Mouse (Mus musculus) right cerebral cortex, adult 18-20 months (tissue): ENCODE data around the gene Ppp1r11.
"Not testable (repeated sequence)": the region's sequence is repeated elsewhere in the genome, so short reads cannot be mapped to it uniquely, and the experiment has no call there.

ENCODE experiments used
- DNase-seq: peaks from one replicate; pipeline ENCODE4 v3.0.0; 2022; ENCODE audit warnings: mixed read lengths

The Ppp1r11 gene

DNA sequence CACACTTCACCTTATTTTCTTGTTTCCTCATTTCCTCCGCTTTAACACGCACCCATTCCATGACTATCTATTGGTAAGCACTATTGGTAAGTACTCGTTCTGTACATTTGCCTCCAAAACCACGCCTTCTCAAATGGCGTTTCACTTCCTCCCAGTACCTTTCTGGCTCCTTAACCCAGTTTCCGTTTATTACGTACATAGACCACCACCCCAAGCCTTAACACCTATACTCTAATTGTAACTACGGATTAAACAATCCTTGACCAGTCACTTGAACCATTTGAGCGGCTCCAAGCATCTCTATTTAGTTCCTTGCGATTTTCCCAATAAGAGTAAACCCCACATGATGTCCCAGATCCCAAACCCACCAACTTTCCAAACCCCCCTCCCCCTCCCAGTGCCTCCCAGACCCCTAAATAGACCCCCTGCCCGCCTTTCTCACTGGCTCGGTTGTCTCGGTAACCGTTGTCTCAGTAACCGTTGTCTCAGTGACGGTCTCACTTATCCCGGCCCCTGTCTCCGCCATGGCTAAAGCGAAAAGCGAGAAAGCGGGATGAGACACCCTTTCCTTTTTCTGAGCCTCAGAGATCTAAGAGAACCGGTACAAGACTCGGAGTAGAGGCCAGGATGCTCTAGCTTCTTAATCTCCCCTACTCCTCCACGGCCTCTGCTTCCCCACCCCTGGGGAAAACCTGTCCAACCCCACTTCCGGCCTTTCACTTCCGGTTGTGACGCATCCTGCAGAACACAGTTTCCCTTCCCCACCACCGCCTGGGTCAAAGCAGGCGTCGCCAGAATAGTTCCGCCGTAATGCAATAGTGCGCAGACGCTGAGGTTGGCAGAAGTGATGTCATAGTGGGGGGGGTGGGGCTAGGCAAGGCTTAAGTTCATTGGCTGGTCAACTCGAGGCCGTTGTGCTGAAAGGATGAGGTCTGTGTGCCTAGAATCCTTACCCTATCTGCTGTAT is at the start of gene Ppp1r11:
Gene Ppp1r11, minus strand, starts transcription at position 761 of the 967 bp plus-strand sequence.
- peak; percentile 98 for DNase-seq

DNA sequence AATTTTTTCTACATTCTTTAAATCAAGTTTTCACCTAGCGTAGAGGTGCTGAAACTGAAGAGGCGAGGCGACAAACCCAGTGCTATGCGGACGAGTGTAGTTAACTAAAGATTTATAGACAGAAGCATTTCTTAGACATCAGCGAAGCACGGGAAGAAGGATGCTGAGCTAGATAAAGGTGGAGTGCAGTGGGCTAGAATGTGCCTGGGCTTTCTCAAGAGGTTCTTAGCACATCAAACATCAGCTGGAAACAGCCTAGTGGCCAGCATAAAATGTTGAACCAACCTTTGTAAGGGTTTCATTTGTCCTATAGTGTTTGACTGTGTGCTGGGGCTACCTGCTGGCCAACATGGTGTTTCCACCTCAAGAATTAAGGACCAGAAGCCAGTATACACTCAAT is 49.3 kb upstream of the Ppp1r11 start, which contains the start of gene Zfp57:
Gene Zfp57, plus strand, starts transcription at position 301 of the 400 bp plus-strand sequence.
- DNase-seq, result no peak

DNA sequence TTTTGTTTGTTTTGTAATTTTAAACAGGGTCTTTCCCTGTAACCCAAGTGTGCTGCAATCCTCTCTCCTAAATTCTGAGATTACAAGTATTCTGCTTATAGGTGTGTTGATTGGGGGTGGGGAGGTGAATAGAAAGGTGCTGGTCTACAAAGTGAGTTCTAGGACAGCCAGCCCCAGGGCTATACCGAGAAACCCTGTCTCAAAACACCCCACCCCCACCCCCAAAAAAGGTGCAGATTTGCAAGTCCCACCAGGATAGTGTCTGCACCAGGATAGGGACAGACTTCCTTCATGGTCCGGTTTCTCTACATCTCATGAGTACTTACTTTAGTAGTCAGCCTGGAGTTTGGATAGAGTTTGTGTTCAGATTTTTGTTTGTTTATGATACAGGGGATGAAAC is 46.9 kb upstream of the Ppp1r11 start:
- no peak for DNase-seq

DNA sequence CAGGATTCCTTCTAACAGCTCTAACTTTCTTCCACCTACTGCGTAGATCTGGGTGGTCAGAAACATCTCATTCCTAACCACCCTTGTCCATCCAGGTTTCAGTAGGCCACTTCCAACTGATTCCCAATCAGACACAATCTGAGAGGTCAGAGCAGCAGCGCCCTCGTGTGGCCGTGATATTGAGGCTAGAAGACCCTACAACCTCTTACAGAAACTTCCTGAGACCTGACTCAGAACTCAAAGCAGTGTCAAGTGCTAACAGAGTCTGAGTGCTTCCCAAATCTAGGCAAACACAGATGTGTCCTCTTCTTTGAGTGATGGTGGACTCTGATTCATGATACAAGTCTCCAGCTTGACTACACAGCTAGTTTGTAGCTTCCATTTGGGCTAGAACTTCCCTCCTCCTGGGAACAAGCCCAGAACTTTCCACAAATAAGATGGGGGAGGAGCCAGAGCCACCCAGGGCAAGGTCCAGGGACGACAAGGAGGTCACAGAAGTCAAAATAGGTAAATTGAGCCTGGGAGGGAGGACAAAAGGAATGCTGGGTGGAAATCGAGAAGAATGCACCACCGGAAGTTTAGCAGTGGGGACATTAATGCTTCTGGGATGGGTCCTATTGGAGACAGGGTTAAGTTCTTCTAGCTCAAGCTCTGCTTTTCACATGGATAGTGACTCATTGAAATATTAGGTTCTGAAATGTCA is 45.6 kb upstream of the Ppp1r11 start:
- DNase-seq, result peak; percentile 76

DNA sequence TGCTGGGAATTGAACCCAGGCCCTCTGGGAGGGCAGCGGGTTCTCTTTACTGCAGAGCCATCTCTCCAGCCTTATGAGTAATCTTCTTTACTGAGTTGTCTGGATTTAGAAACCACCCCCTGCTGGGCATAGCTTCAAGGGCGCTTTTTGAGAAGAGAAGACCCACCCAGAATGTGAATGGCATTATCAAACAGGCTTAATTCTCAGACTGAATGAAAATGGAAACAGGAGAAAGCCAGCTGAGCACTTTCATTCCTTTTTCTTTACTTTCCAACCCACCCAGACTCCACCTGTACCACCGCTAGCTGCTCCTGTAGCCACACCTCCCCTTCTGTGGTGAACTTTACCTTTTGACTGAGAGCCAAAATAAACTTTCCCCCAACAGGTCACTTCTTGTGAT is 43.9 kb upstream of the Ppp1r11 start:
- no peak for DNase-seq

DNA sequence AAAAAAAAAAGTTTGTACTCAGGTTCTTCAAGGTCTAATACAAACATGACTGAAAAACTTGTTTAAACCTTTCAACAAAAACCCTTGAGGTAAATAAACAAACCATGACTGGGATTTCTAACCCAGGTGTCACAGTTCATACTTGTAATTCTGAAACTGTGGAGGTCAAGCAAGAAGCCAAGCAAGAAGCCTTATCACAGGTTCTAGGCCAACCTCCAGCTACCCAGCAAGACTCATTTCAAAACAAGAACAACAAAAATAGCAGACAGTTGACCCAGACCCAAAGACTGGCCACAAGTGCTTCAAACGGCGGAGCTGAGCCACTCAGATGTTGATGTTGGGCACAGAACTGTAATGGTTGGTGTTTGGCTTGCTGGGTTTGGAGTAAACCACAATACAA is 43.0 kb upstream of the Ppp1r11 start:
- DNase-seq, result no peak

DNA sequence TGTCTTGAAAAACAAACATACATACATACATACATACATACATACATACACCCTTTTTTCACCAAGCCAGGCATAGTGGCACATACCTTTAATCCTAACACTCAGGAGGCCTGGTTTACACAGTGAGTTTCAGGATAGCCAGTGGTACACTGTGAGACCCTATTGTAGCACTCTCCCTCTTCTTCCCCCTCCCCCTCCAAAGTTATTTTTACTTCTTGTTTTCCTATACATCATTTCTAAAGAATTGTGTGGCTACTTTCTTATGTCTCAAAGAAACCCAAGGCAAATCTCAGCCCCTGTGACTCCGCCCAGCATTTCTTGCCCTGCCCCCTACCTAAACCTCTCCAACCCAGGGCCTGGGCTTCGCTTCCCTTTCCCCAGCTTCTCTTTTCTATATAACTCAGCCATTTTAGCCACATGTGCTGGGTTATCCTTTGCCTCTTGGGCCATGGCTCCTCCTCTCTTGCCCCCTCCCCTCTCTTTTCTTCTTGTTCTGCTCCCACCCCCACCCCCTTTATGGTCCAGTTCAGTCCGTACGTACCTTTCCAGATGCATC is 42.3 kb upstream of the Ppp1r11 start:
- DNase-seq, result no peak

DNA sequence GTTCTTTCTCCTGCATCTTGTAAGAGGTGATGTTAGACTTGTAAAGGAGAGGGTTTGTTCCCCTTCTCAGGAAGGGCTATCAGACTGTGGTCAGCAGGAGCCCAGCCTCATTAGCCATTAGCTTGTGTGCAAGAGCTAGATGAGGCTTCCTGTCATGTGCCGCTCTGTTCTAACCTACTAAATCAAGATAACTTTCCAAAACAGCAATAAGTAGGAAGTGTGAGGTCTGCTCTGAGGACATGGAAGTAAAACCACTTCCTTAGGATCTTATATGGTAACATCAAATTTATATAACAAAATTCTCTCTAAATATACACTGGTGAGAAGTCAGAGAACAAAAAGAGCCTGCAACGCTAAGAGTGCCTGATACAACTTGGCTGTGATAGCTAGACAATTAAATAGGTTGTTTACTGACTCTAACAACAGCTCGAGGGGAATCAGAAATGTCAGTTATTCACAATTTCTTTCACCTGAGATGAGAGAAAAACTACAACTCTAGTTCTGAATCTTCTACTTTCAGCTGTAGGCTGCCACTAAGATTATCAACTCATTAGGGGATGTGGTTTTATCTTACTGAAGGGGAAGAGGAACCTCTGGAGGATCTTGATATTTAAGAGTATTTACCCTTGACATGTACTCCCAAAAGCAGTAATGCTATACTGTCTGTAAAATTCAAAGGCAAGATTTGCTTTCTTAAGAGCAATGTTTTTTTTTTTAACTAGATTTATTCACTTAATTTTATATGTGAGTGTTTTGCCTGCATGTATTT is 41.0 kb upstream of the Ppp1r11 start:
- DNase-seq, result no peak

DNA sequence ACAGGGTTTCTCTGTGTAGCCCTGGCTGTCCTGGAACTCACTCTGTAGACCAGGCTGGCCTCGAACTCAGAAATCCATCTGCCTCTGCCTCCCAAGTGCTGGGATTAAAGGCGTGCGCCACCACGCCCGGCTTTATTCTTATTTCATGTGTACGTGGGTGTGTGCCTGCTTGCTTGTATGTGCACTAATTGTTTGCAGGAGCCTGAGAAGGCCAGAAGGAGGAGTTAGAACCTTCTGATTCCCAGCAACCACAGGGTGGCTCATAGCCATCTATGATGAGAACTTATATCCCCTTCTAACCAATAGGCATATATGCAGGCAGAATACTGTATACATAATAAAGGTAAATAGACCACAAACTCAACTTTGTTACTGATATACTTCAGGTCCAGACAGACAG is 39.1 kb upstream of the Ppp1r11 start:
- DNase-seq, result not testable (repeated sequence)

DNA sequence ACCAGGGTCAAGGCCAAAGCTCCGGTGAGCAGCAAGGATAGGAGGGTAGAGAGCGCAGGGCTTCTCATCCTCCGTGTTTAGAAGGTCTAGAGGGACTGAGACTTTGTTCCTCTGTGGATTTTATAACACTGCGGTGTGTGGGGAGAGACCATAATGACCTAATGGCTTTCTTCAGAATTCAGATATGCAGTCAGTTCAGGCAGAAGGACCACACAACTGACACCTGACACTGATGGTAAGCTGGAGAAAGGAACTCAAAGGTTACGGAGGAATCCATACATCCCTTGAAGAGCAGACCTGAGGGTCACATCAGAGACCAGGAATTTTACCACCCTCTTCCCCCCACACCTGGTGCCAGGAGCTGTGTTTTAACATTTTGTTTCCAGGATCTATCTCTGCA is 37.9 kb upstream of the Ppp1r11 start, which contains the start of gene H2-M5:
Gene H2-M5, minus strand, starts transcription at position 101 of the 400 bp plus-strand sequence.
- DNase-seq, result no peak

DNA sequence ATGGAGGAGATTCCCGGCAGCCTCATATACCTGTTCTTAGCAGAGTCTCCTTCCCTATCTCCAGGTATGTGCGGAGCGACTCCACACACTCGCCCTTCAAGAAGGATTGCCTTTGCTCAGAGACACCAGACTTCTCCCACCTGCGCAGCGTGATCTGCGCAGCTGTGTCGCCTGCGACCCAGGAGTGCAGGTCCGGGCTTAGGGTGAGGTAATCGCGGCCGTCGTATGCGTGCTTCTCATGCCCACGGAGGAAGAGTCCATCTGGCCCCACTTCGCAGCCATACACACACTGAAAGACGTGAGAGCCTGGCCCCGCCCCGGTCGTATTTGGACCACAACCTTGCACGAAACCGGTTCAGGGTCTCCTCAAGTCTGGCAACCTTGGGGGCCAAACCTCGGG is 36.9 kb upstream of the Ppp1r11 start:
- DNase-seq, result no peak

DNA sequence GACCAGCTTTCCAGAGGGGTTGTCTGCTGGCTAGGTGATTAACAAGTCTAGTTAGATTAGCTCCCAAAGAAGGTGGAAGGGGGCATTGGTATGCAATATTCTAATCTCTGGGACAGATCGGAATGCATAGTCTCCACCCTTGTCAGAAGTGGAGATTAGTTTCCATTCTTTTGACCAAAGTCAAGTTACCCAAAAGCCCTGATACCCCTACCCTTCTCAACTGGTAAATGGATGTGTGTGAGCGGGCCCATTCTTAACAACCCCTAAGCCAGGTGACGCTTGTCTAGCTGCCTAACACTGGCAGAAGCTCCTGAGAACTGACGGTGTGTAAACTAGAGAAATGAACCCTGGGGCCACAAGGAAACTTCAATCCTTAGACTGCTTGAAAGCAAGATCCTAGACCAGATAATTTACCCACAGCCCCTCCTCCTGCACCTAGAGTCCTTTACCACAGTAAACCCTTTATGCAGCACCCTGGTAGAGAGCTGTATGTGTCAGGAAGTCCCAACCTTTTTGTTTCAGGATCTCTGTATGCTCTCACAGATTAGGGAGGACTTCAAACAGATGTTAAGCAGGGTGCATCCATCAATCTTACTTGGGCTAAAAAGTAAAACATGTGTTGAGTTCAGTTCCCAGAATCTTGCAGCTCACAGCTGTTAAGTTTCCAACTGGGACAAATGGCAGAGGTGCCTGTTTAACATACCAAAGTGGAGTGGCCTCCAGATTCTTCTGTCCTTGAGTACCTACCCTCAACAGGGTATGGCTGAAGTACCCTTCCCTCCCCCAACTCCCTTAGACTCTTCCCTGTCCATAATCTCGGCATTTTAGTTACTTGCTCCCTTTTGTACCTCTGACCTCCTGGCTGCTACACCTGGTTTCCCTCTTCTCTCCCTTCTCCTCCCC is 31.0 kb upstream of the Ppp1r11 start:
- DNase-seq, result no peak

DNA sequence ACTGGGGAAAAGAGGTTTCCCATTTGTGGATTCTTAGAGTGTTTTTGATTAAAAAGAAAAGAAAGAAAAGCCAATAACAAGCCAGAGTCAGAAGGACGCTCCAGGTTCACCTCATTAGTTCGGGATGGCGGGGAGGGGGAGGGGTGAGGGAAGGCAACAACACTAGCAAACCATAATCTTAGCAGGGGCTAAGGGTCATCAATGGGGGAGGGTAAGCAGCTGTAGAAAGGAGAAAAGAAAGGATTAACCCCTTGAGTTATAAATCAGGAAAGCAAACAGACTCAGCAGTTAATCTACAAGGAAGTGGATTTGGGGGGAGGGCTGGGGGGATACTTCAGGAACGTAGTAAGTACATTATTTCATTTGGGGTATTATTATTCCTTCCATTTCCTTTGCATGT is 30.3 kb upstream of the Ppp1r11 start:
- no peak for DNase-seq

DNA sequence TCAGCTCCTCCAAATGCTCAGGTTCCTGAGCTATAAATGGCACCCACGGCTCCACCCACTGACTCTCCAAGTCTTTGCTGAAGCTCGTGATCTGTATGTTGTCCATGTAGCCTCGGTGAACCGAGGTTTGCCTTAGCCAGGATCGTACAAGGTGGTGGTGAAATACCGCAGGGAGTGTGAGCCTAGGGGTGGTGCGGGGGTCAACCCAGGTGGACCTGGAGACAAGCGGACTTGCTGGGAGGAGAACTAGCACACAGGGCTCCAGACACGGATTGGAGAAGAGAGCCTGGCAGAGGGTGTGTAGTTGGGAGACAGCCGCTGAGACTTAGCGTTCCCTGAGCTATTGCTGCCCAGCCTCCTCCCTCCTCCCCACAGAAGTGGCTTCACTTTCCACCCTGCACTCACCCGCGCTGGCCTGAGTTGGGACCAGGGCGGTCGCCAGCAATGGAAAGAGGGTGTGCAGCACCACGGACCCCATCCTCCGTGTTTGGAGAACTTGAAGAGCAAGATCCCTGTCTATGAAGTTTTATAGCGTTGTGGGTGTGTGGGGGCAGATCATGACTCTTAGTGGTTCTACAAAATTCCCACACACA is 29.8 kb upstream of the Ppp1r11 start, which contains the start of gene 2410137M14Rik:
Gene 2410137M14Rik, minus strand, starts transcription at position 17 of the 593 bp plus-strand sequence.
- DNase-seq, result peak; percentile 53

DNA sequence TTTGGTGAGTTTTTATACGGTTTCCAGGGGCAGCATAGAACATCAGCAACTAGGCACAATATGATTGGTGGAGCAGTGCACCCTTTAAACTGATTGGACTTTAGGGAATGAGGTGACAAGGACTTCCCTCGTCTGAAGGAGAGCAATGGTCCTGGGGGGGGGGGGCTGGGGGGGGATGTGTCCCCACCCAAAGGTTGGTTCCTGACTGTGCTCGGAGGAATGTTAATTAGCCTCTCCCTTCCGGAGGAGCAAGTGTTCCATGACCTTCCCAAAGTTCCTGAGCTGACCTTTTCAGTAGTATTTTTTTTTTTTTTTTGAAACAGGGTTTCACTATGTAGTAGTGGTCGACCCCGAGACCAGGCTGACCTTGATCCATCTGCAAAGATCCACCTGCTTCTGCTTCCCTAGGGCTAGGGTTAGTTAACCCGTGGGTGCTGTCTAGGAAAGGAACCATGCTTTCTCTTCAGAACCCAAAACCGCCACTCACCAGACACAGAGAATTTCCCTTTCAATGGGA is 21.8 kb upstream of the Ppp1r11 start:
- no peak for DNase-seq

DNA sequence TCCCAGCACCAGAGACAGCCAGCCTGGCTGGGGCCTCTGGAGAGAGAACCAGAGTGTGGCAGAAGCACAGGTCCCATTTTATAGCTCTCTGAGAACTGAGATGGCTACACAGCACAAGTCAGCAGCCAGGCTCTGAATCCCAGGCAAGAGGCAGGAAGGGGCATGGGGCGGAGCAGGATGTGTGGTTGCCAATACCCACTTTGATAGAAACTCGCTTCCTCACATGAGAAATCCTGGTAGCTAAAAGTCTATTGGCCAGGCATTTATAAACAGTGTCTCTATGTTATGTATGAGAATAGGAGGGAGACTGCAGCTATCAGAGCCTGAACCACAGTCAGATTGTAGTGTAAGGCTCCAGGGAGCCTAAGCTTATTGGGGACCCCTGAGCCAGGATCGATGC is 21.2 kb upstream of the Ppp1r11 start:
- DNase-seq, result no peak

DNA sequence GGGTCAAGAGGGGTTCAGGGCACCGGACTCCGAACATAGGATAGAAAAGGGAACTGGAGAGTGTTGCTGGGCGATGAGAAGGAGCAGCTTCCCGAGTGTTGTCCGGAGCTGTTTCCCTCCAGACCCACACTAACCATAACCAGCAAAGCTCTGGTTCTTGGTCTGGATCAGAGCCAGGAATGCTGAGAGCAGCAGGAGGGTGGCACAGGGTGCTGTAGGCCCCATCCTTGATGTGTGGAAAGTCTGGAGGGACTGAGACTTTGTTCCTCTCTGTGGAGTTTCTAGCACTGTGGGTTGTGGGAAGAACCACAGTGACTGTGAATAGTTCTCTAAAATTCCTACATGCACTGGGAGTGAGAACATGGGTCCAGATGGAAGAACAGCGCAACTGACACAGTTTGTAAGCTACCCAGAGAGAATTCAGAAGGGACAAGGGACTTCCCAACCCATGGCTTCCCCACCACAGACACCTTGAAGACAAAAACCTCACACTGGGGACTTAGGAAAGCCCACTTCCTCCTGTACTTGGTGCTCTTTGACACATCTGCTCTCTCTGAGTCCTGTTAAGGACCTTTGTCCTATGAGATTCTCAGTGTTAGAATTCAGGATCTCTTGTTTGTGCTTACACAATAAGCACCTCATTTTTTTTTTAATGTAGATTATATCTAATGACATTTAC is 19.8 kb upstream of the Ppp1r11 start:
- DNase-seq, result no peak

DNA sequence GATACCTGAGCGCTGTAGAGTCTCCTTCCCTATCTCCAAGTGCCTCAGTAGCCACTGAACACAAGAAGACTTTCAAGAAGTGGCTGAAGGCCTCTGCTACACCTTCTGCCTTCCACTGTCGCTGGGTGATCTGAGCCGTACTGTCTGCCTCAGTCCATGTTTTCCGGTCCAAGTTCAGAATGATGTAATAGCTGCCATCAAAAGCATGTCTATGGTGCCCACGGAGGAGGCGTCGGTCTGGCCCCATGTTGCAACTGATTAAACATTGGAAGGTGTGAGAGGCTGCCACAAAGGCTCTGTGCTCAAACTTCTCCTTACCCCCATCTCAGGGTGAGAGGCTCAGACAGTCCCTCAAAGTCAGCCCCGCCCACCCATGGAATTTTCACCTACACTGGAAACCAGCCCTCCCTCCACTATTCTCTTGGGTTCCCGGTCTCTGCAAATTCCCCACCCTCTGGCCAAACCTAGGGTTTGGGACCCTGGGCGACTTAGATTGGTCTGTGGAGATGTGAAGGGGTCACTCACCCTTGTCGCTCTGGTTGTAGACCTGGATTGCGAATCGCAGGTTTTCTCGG is 18.9 kb upstream of the Ppp1r11 start:
- DNase-seq, result no peak

DNA sequence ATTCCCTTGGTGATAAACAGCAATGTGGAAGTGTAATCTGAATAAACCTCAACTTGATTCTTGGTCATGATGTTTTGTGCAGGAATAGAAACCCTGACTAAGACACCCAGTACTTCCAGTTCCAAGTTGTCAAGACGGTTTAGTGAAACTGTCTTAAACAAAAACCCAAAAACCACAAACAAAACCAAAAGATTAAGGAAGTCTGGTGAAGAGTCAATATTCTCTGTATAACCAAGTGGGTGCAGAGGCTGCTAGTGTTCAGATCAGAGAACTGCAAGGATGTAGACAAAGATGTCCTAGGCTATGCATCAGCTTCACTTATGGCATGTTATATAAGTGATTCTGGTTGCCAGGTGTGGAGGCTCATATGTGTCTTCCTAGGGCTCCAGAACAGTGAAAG is 15.3 kb upstream of the Ppp1r11 start:
- DNase-seq, result no peak

DNA sequence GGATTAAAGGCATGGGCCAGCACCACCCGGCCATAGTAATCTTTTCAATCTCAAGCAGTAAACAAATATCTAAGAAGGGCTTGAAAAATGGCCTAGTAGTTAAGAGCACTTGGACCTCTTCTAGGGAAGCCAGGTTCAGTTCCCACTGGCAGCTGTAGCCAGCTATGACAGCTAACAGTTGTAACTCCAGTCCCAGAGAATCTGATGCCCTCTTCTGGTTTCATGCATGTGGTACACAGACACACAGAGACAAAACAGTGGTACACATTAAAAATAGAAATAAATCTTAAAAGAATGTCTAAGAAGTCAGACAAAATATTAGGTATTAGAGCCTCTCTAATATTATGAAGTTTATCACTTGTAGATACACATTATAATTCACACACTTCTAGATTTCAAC is 9.6 kb upstream of the Ppp1r11 start:
- no peak for DNase-seq
